Mouse (Mus musculus) hindbrain, postnatal 0 days (tissue): ENCODE data around the gene Rpl26. TPM values are rescaled to one million over a fixed set of nuclear protein-coding genes. Genes with fewer than 3 reads are reported as not detected.
A peak's percentile ranks its signal among the peaks of the same experiment; 100 is the strongest.

Source experiments
- ATAC-seq: fragments of 200-750 bp; cut with Nextera tagmentation; 2 replicates; pipeline ENCODE4 v1.8.0; 2017; ENCODE audit warnings: mild to moderate bottlenecking, moderate TSS enrichment, moderate library complexity
- DNase-seq: peaks from one replicate; pipeline ENCODE4 v3.0.0-alpha.2; 2015; ENCODE audit warnings: low spot score
- H3K27ac ChIP-seq: fragments of 300-500 bp; sonication (generic); 2 replicates; pipeline ENCODE4 v1.5.1; 2014; ENCODE audit warnings: mild to moderate bottlenecking
- H3K27me3 ChIP-seq: fragments of 300-500 bp; sonication (generic); 2 replicates; pipeline ENCODE4 v1.6.1; 2014; ENCODE audit warnings: low read length, mixed read lengths; ENCODE audit not compliant: insufficient read depth
- H3K36me3 ChIP-seq: fragments of 300-500 bp; sonication (generic); 2 replicates; pipeline ENCODE4 v1.6.1; 2014; ENCODE audit warnings: low read length, mixed read lengths; ENCODE audit not compliant: insufficient read depth
- H3K4me1 ChIP-seq: fragments of 300-500 bp; sonication (generic); 2 replicates; pipeline ENCODE4 v1.6.1; 2014; ENCODE audit warnings: antibody characterized with exemption, low read length, mixed read lengths; ENCODE audit not compliant: insufficient read depth
- H3K4me2 ChIP-seq: fragments of 300-500 bp; sonication (generic); 2 replicates; pipeline ENCODE4 v1.6.1; 2014; ENCODE audit warnings: low read depth, mild to moderate bottlenecking, low read length, moderate library complexity, mixed read lengths
- H3K4me3 ChIP-seq: fragments of 300-500 bp; sonication (generic); 2 replicates; pipeline ENCODE4 v1.5.1; 2014; ENCODE audit warnings: low read length
- H3K9ac ChIP-seq: fragments of 300-500 bp; sonication (generic); replicated peaks from 2 replicates; pipeline ENCODE4 v1.6.1; 2014; ENCODE audit warnings: mild to moderate bottlenecking, low read length, moderate library complexity, mixed read lengths
- H3K9me3 ChIP-seq: fragments of 300-500 bp; sonication (generic); 2 replicates; pipeline ENCODE4 v1.6.1; 2016; ENCODE audit warnings: low read length, mixed read lengths
- CTCF ChIP-seq: IDR thresholded peaks from 2 replicates; pipeline ENCODE4 v1.5.1; 2016; ENCODE audit warnings: antibody characterized with exemption, control low read depth, low read depth
- WGBS: fragments of 180-500 bp; shearing (Covaris S2); extraction: QIAGEN DNeasy Blood & Tissue Kit; methylation state at CpG from one replicate; pipeline ENCODE4 v1.1.7; 2014; 5-methylcytosine and 5-hydroxymethylcytosine counted together
- polyA plus RNA-seq: library from polyadenylated mRNA; unstranded; fragments of >200 nt; fragmentation: Nextera tagmentation; extraction: Ambion mirVana; gene quantifications from 2 replicates; pipeline ENCODE4 v1.2.1, GENCODE M21; 2015
- total RNA-seq: library from RNA; depleted of rRNA; stranded (reverse); fragments of >200 nt; gene quantifications from 2 replicates; pipeline ENCODE4 v1.2.3, GENCODE M21; 2014; rRNA removed

Gene Rpl26
- total and polyA plus RNA-seq, 2 experiments from 2014 or later: 608 to 1,103 TPM

- DNase-seq (no peak), ATAC-seq (no peak)
- Histone ChIP-seq H3K36me3 (no peaks in the 10 kb centered on the region), H3K9ac (no peak overlapping the region), H3K4me1 (no peaks in the 10 kb centered on the region), H3K4me2 (peak overlapping the region; percentile 58), H3K9me3 (no peaks in the 10 kb centered on the region), H3K27ac (peak overlapping the region; percentile 86; the same call in 1 of the 2 replicates), H3K4me3 (no peak overlapping the region), H3K27me3 (no peaks in the 10 kb centered on the region)
- no peak for TF ChIP-seq CTCF
- 83% methylated on average over 4 of the region's 4 CpGs for WGBS
Measured at GRCm38 (mm10) chr11:68946001-68946400, 44.6 kb downstream of the Rpl26 start.

- Histone ChIP-seq H3K36me3 (no peaks in the 10 kb centered on the region), H3K4me3 (peak overlapping the region; percentile 34), H3K4me1 (no peaks in the 10 kb centered on the region), H3K9ac (peak overlapping the region; percentile 49), H3K27me3 (no peaks in the 10 kb centered on the region), H3K27ac (peak overlapping the region; percentile 86), H3K4me2 (peak overlapping the region; percentile 58), H3K9me3 (no peaks in the 10 kb centered on the region)
- peak; percentile 66 for ATAC-seq
- no peak for TF ChIP-seq CTCF
- 6% methylated on average over 16 of the region's 16 CpGs for WGBS
- peak; percentile 43 for DNase-seq
Measured at GRCm38 (mm10) chr11:68946806-68947440, 45.5 kb downstream of the Rpl26 start.

GRCm38 (mm10) chr11:68947542-68947993 is 46.2 kb downstream of the Rpl26 start:
- no peaks in the 10 kb centered on the region for H3K36me3 ChIP-seq
- no peaks in the 10 kb centered on the region for H3K9me3 ChIP-seq
- peak overlapping the region; percentile 34 for H3K4me3 ChIP-seq
- H3K9ac ChIP-seq: peak overlapping the region; percentile 55
- 8% methylated on average over 12 of the region's 12 CpGs for WGBS
- H3K27me3 ChIP-seq: no peaks in the 10 kb centered on the region
- peak overlapping the region; percentile 58 for H3K4me2 ChIP-seq
- DNase-seq (peak; percentile 84), ATAC-seq (peak; percentile 93)
- peak overlapping the region; percentile 86 for H3K27ac ChIP-seq
- no peaks in the 10 kb centered on the region for H3K4me1 ChIP-seq
- TF ChIP-seq CTCF: no peak

GRCm38 (mm10) chr11:68953903-68954302 is 52.5 kb downstream of the Rpl26 start:
- no peak for ATAC-seq
- Histone ChIP-seq H3K9ac (no peak overlapping the region), H3K9me3 (no peaks in the 10 kb centered on the region), H3K4me3 (no peak overlapping the region), H3K27me3 (no peaks in the 10 kb centered on the region), H3K4me2 (peak overlapping the region; percentile 54; the same call in 1 of the 2 replicates), H3K4me1 (0 out of 2 replicates have a peak, but pooled peaks cover 4% of the 10 kb centered on the region), H3K36me3 (no peaks in the 10 kb centered on the region), H3K27ac (no peak overlapping the region)
- no peak for DNase-seq
- TF ChIP-seq CTCF: no peak
- WGBS: 8% methylated on average over 13 of the region's 13 CpGs

GRCm38 (mm10) chr11:68954408-68954807 is 53.0 kb downstream of the Rpl26 start:
- Histone ChIP-seq H3K9me3 (no peaks in the 10 kb centered on the region), H3K27ac (no peak overlapping the region), H3K4me3 (peak overlapping the region; percentile 27), H3K27me3 (no peaks in the 10 kb centered on the region), H3K9ac (peak overlapping the region; percentile 28; the same call in 1 of the 2 replicates), H3K36me3 (no peaks in the 10 kb centered on the region), H3K4me1 (0 out of 2 replicates have a peak, but pooled peaks cover 4% of the 10 kb centered on the region), H3K4me2 (peak overlapping the region; percentile 54)
- ATAC-seq: no peak
- no peak for DNase-seq
- WGBS: 1% methylated on average over 17 of the region's 17 CpGs
- TF ChIP-seq CTCF: no peak

GRCm38 (mm10) chr11:68955473-68955872 is 54.1 kb downstream of the Rpl26 start:
- no peak overlapping the region for H3K4me3 ChIP-seq
- no peaks in the 10 kb centered on the region for H3K27me3 ChIP-seq
- H3K36me3 ChIP-seq: no peaks in the 10 kb centered on the region
- H3K4me1 ChIP-seq: 0 out of 2 replicates have a peak, but pooled peaks cover 4% of the 10 kb centered on the region
- DNase-seq (no peak), ATAC-seq (no peak)
- no peaks in the 10 kb centered on the region for H3K9me3 ChIP-seq
- 66% methylated on average over 5 of the region's 5 CpGs for WGBS
- TF ChIP-seq CTCF: no peak
- H3K27ac ChIP-seq: no peak overlapping the region
- no peak overlapping the region; the same call in 1 of the 2 replicates for H3K4me2 ChIP-seq
- no peak overlapping the region for H3K9ac ChIP-seq

GRCm38 (mm10) chr11:68956107-68956506 is 54.7 kb downstream of the Rpl26 start:
- TF ChIP-seq CTCF: no peak
- Histone ChIP-seq H3K9ac (no peak overlapping the region), H3K27ac (no peak overlapping the region), H3K4me1 (0 out of 2 replicates have a peak, but pooled peaks cover 4% of the 10 kb centered on the region), H3K36me3 (no peaks in the 10 kb centered on the region), H3K27me3 (no peaks in the 10 kb centered on the region), H3K4me3 (no peak overlapping the region), H3K9me3 (no peaks in the 10 kb centered on the region), H3K4me2 (0 out of 2 replicates have a peak overlapping the region, but pooled peaks have one; percentile 25)
- 57% methylated on average over 3 of the region's 3 CpGs for WGBS
- DNase-seq (no peak), ATAC-seq (no peak)

Other genes starting within 250 kb of the Rpl26 start
- 185 and 212 TPM in 2 replicates for gene Myh10, start 210.0 kb upstream of the Rpl26 start, total RNA-seq
- gene Myh10, start 210.0 kb upstream of the Rpl26 start, polyA plus RNA-seq: 64.4 and 69.9 TPM in 2 replicates
- gene Ndel1, start 29.7 kb upstream of the Rpl26 start, total RNA-seq: 90.6 and 96.2 TPM in 2 replicates
- 101 and 105 TPM in 2 replicates for gene Ndel1, start 29.7 kb upstream of the Rpl26 start, polyA plus RNA-seq
- 0.16 TPM in 1 of 2 replicates, not detected in the other for gene Rnf222, start 13.0 kb upstream of the Rpl26 start, total RNA-seq
- gene Rnf222, start 13.0 kb upstream of the Rpl26 start, polyA plus RNA-seq: not detected in 2 replicates
- 1.3 TPM in 1 of 2 replicates, not detected in the other for gene Odf4, start 25.5 kb downstream of the Rpl26 start, total RNA-seq
- 0.58 and 0.88 TPM in 2 replicates for gene Odf4, start 25.5 kb downstream of the Rpl26 start, polyA plus RNA-seq
- gene Arhgef15, start 55.9 kb downstream of the Rpl26 start, total RNA-seq: 21.2 and 45.2 TPM in 2 replicates
- gene Arhgef15, start 55.9 kb downstream of the Rpl26 start, polyA plus RNA-seq: 25.7 and 27.5 TPM in 2 replicates
- 1.6 and 2.0 TPM in 2 replicates for gene Slc25a35, start 66.5 kb downstream of the Rpl26 start, total RNA-seq
- gene Slc25a35, start 66.5 kb downstream of the Rpl26 start, polyA plus RNA-seq: 2.3 TPM in 2 replicates
- 40.4 and 51.6 TPM in 2 replicates for gene Rangrf, start 73.6 kb downstream of the Rpl26 start, total RNA-seq
- gene Rangrf, start 73.6 kb downstream of the Rpl26 start, polyA plus RNA-seq: 31.2 and 34.6 TPM in 2 replicates
- gene Pfas, start 106.9 kb downstream of the Rpl26 start, total RNA-seq: 31.3 and 35.2 TPM in 2 replicates
- gene Pfas, start 106.9 kb downstream of the Rpl26 start, polyA plus RNA-seq: 14.7 and 17.8 TPM in 2 replicates
- 84.8 and 85.7 TPM in 2 replicates for gene Ctc1, start 114.3 kb downstream of the Rpl26 start, total RNA-seq
- 42.8 and 45.7 TPM in 2 replicates for gene Ctc1, start 114.3 kb downstream of the Rpl26 start, polyA plus RNA-seq
- gene Aurkb, start 144.1 kb downstream of the Rpl26 start, total RNA-seq: 15.9 and 21.6 TPM in 2 replicates
- 24.8 and 26.3 TPM in 2 replicates for gene Aurkb, start 144.1 kb downstream of the Rpl26 start, polyA plus RNA-seq
- gene Borcs6, start 158.1 kb downstream of the Rpl26 start, total RNA-seq: 25.4 and 40.8 TPM in 2 replicates
- 21.3 and 21.9 TPM in 2 replicates for gene Borcs6, start 158.1 kb downstream of the Rpl26 start, polyA plus RNA-seq
- gene Tmem107, start 169.2 kb downstream of the Rpl26 start, total RNA-seq: 68.9 and 135 TPM in 2 replicates
- gene Tmem107, start 169.2 kb downstream of the Rpl26 start, polyA plus RNA-seq: 28.6 and 34.1 TPM in 2 replicates
- gene Vamp2, start 186.9 kb downstream of the Rpl26 start, total RNA-seq: 146 and 148 TPM in 2 replicates
- 417 and 489 TPM in 2 replicates for gene Vamp2, start 186.9 kb downstream of the Rpl26 start, polyA plus RNA-seq
- 24.4 and 27.1 TPM in 2 replicates for gene Per1, start 193.6 kb downstream of the Rpl26 start, total RNA-seq
- gene Per1, start 193.6 kb downstream of the Rpl26 start, polyA plus RNA-seq: 11.9 and 15.9 TPM in 2 replicates
- gene Hes7, start 218.8 kb downstream of the Rpl26 start, total RNA-seq: 1.4 and 2.5 TPM in 2 replicates
- gene Hes7, start 218.8 kb downstream of the Rpl26 start, polyA plus RNA-seq: 1.3 and 1.9 TPM in 2 replicates
- gene 9130213A22Rik, start 221.0 kb downstream of the Rpl26 start, total RNA-seq: 1.2 and 1.4 TPM in 2 replicates
- 1.0 and 1.2 TPM in 2 replicates for gene 9130213A22Rik, start 221.0 kb downstream of the Rpl26 start, polyA plus RNA-seq
- 12.5 and 14.2 TPM in 2 replicates for gene Aloxe3, start 224.3 kb downstream of the Rpl26 start, total RNA-seq
- gene Aloxe3, start 224.3 kb downstream of the Rpl26 start, polyA plus RNA-seq: 13.0 and 13.5 TPM in 2 replicates